Mouse (Mus musculus): ENCODE measurements around the gene Lrrc29. TPM values are rescaled to one million over a fixed set of nuclear protein-coding genes. Genes with fewer than 3 reads are reported as not detected.

Lrrc29 gene
- polyA plus RNA-seq, 1 experiment from 2014 or later: 1.1 TPM

GRCm38 (mm10) chr8:105356681-105357080 lies 30.6 kb upstream of the Lrrc29 start:
- H3K27ac ChIP-seq (ENCODE audit: low read depth, low read length): no peak overlapping the region
- WGBS: 83% methylated on average over 14 of the region's 14 CpGs

DNA sequence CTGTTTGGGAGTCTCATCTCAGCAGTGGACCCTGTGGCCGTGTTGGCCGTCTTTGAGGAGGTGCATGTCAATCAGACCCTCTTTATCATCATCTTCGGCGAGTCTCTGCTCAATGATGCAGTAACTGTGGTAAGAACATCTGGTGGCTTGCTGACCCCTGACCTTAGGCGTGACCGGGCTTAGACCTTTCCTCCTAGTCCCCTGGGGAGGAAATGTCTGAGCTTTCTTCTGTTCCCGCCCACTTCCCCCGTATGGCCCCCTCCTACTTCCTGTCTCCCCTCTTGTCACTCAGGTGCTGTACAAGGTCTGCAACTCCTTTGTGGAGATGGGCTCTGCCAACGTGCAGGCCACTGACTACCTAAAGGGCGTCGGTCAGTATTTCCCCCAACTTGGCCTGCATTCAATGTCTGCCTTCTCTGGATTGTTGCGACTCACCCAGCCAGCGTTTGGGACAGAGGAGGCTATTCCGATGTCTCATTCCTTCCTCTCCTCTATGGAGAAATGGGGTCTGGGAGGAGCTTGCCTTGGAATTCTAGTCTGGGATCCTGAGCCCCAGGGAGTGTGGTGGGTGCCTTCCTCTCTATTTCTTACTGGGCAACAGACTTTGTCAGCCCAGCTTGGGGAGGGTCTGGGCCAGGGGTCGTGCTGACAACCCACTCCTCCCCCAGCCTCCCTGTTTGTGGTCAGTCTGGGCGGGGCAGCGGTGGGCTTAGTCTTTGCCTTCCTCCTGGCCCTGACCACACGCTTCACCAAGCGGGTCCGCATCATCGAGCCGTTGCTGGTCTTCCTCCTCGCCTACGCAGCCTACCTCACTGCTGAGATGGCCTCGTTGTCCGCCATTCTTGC lies 29.3 kb upstream of the Lrrc29 start:
- Histone ChIP-seq H3K9me3 (ENCODE audit: control insufficient read depth, low read length) (no peaks in the 10 kb centered on the region), H3K4me3 (ENCODE audit: low read depth, low read length) (no peak overlapping the region), H3K27me3 (ENCODE audit: control insufficient read depth, insufficient read depth, low read length) (no peaks in the 10 kb centered on the region), H3K4me1 (ENCODE audit: control insufficient read depth, insufficient read depth, low read length) (no peaks in the 10 kb centered on the region), H3K36me3 (ENCODE audit: control insufficient read depth, insufficient read depth, low read length) (0 out of 2 replicates have a peak, but pooled peaks cover 2% of the 10 kb centered on the region), H3K27ac (ENCODE audit: low read depth, low read length) (no peak overlapping the region), H3K4me2 (no peak overlapping the region), H3K9ac (ENCODE audit: low read length) (no peak overlapping the region)
- DNase-seq (ENCODE audit: low spot score, missing footprints) (no peak), ATAC-seq (ENCODE audit: low FRiP score) (no peak)
- WGBS: 59% methylated on average over 26 of the region's 26 CpGs

More at GRCm38 (mm10) chr8:105356681-105357080, 30.6 kb upstream of the Lrrc29 start:
- ATAC-seq (ENCODE audit: low FRiP score) (no peak), DNase-seq (ENCODE audit: low spot score, missing footprints) (no peak)
- Histone ChIP-seq H3K4me3 (ENCODE audit: low read depth, low read length) (no peak overlapping the region), H3K9me3 (ENCODE audit: control insufficient read depth, low read length) (no peaks in the 10 kb centered on the region), H3K4me2 (no peak overlapping the region), H3K36me3 (ENCODE audit: control insufficient read depth, insufficient read depth, low read length) (peaks cover 2% of the 10 kb centered on the region; the same call in 1 of the 2 replicates), H3K27me3 (ENCODE audit: control insufficient read depth, insufficient read depth, low read length) (no peaks in the 10 kb centered on the region), H3K4me1 (ENCODE audit: control insufficient read depth, insufficient read depth, low read length) (no peaks in the 10 kb centered on the region), H3K9ac (ENCODE audit: low read length) (no peak overlapping the region)

DNA sequence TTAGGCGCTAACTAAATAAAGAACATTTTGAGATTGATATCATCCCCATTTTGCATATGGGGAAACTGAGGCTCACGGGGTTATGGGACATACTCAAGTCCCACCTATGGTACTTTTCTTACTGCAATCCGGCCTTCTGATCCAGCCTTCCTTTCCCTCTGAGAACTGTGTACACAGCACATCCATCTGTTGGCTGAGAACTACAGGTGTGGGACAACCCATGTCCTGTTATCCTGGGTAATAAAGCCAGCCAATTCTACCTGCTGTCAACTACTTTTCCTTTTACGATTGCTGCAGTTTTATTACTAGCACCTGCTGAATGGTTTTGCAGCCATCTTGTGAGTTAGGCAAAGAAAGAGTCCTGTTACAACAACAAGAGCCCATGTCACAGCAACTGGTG lies 28.5 kb upstream of the Lrrc29 start:
- Histone ChIP-seq H3K27me3 (ENCODE audit: control insufficient read depth, insufficient read depth, low read length) (no peaks in the 10 kb centered on the region), H3K4me1 (ENCODE audit: control insufficient read depth, insufficient read depth, low read length) (peaks cover 2% of the 10 kb centered on the region; the same call in 1 of the 2 replicates), H3K4me2 (no peak overlapping the region), H3K36me3 (ENCODE audit: control insufficient read depth, insufficient read depth, low read length) (0 out of 2 replicates have a peak, but pooled peaks cover 2% of the 10 kb centered on the region), H3K4me3 (ENCODE audit: low read depth, low read length) (no peak overlapping the region), H3K27ac (ENCODE audit: low read depth, low read length) (no peak overlapping the region), H3K9ac (ENCODE audit: low read length) (no peak overlapping the region), H3K9me3 (ENCODE audit: control insufficient read depth, low read length) (no peaks in the 10 kb centered on the region)
- ATAC-seq (ENCODE audit: low FRiP score): no peak
- WGBS: 88% methylated on average over 4 of the region's 4 CpGs
- DNase-seq (ENCODE audit: low spot score, missing footprints): no peak

DNA sequence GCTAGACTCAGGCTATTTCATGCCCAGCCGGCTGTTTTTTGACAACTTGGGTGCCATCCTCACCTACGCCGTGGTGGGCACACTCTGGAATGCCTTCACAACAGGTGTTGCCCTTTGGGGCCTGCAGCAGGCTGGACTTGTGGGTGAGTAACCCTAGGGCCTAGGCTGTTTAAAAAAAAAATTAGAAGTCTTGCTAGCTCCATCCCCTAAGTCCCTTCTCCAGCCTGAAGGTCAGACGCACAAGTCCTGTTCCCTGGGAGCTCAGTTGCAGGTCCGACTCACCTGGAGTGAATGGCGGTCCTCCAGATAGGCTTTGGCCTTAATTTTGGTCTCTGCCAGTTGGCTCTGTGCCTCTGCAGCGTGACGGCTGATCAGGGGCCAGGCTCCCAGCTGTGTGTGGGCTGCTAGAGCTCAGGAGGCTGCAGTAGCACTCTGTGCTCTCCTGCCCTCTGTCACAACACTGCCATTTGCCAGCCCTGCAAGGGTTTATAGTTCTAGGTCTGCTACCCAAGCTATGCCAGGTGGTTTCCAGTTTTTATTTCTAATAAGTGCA lies 27.6 kb upstream of the Lrrc29 start:
- no peaks in the 10 kb centered on the region for H3K9me3 ChIP-seq (ENCODE audit: control insufficient read depth, low read length)
- DNase-seq (ENCODE audit: low spot score, missing footprints): no peak
- H3K4me1 ChIP-seq (ENCODE audit: control insufficient read depth, insufficient read depth, low read length): peaks cover 2% of the 10 kb centered on the region; the same call in 1 of the 2 replicates
- H3K4me2 ChIP-seq: no peak overlapping the region
- no peak for ATAC-seq (ENCODE audit: low FRiP score)
- 0 out of 2 replicates have a peak, but pooled peaks cover 2% of the 10 kb centered on the region for H3K36me3 ChIP-seq (ENCODE audit: control insufficient read depth, insufficient read depth, low read length)
- H3K9ac ChIP-seq (ENCODE audit: low read length): no peak overlapping the region
- no peaks in the 10 kb centered on the region for H3K27me3 ChIP-seq (ENCODE audit: control insufficient read depth, insufficient read depth, low read length)
- H3K27ac ChIP-seq (ENCODE audit: low read depth, low read length): no peak overlapping the region
- WGBS: 82% methylated on average over 8 of the region's 8 CpGs
- no peak overlapping the region for H3K4me3 ChIP-seq (ENCODE audit: low read depth, low read length)

DNA sequence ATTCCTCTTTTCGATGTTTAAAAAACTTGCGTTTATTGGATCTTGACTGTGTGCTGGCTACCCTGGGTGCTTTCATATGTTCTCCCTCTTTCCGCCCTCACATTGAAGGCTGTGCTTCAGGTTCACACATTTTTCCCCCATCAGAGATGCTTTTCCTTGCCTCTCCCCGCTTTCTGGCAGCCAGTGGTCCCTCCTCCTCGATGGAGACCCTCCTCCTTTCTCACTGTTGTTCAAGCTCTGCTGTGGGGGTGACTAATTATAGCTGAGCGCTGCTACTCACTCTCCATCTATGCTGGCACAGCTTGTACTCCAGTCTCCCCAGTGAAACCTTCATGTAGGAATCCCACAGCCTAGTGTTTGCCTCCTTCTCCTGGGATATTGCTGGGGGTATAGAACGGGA lies 24.1 kb upstream of the Lrrc29 start:
- Histone ChIP-seq H3K9me3 (ENCODE audit: control insufficient read depth, low read length) (no peaks in the 10 kb centered on the region), H3K9ac (ENCODE audit: low read length) (no peak overlapping the region), H3K4me1 (ENCODE audit: control insufficient read depth, insufficient read depth, low read length) (peaks cover 19% of the 10 kb centered on the region), H3K36me3 (ENCODE audit: control insufficient read depth, insufficient read depth, low read length) (0 out of 2 replicates have a peak, but pooled peaks cover 2% of the 10 kb centered on the region), H3K4me3 (ENCODE audit: low read depth, low read length) (no peak overlapping the region), H3K27me3 (ENCODE audit: control insufficient read depth, insufficient read depth, low read length) (no peaks in the 10 kb centered on the region; the same call in 1 of the 2 replicates), H3K27ac (ENCODE audit: low read depth, low read length) (no peak overlapping the region), H3K4me2 (peak overlapping the region; percentile 99; the same call in 1 of the 2 replicates)
- WGBS: 47% methylated on average over 7 of the region's 7 CpGs
- DNase-seq (ENCODE audit: low spot score, missing footprints) (no peak), ATAC-seq (ENCODE audit: low FRiP score) (no peak)

DNA sequence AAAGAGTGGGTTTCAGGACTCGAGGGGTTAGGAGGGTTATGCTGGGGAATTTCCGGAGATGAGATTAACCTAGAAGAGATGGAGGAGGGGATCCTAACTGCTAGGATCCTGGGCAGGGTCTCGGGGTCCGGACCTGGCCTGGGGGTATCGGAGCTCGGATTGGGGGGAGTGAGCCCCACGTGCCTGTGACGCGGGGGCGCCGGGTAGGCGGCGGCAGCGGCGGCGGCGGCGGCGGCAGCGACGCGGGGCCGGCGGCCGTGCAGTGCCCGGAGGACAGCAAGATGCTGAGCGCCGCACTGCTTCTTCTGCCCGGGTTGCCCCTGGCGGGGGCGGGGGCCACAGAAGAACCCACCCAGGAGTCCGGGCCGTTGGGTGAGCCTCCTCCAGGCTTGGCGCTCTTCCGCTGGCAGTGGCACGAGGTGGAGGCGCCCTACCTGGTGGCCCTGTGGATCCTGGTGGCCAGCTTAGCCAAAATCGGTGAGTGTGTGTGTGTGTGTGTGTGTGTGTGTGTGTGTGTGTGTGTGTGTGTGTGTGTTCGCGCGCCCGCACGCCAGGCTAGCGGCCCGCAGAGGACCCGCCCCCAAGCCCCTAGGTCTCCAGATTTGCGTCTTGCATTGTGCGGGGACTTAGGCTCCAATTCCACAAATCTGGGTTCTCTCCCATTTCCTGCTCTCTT lies 23.2 kb upstream of the Lrrc29 start:
- H3K4me1 ChIP-seq (ENCODE audit: control insufficient read depth, insufficient read depth, low read length): peaks cover 19% of the 10 kb centered on the region
- WGBS: 0% methylated on average over 36 of the region's 48 CpGs
- DNase-seq (ENCODE audit: low spot score, missing footprints): peak; percentile 94

DNA sequence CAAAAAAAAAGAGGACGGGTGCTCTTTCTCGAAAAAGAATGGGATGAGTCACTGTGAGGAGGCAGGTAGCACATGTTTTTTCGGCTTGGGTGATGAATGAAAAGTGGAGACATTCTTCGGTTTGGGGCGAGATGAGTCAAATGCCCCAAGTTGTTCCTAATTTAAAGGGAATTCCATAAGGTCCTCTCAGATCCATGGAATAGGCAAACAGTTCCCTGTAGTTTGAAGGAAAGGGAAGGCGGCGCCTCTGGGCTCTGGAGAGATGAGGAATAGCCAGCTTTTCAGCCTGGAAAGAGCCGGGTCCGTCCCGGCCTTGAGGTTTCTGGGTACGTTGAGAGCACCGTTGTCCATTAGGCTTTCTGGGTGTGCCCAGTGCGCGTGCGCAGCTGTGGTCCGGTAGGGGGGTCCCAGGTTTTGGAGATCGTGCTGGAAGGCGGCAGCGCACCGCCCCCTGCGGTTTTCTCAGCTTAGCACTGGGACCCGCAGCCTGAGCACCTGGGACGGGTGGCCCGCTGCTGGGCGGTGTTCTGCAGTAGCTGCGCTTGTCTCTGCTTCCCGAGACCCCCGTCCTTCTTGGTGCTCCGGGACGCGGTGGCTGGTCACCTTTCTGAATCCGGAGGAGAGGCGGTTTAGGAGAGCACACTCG lies 22.5 kb upstream of the Lrrc29 start, which contains the start of gene Slc9a5:
TSS of gene Slc9a5 (plus strand) at position 394 of the 646 bp plus-strand sequence.
- 0 out of 2 replicates have a peak, but pooled peaks cover under 1% of the 10 kb centered on the region for H3K36me3 ChIP-seq (ENCODE audit: control insufficient read depth, insufficient read depth, low read length)
- ATAC-seq (ENCODE audit: low FRiP score) (peak; percentile 38), DNase-seq (ENCODE audit: low spot score, missing footprints) (peak; percentile 97)
- peak within 1 kb of the TSS; percentile 99 for H3K4me2 ChIP-seq
- H3K27ac ChIP-seq (ENCODE audit: low read depth, low read length): peak within 1 kb of the TSS; percentile 47
- peaks cover 19% of the 10 kb centered on the region for H3K4me1 ChIP-seq (ENCODE audit: control insufficient read depth, insufficient read depth, low read length)
- no peaks in the 10 kb centered on the region for H3K9me3 ChIP-seq (ENCODE audit: control insufficient read depth, low read length)
- no peaks in the 10 kb centered on the region; the same call in 1 of the 2 replicates for H3K27me3 ChIP-seq (ENCODE audit: control insufficient read depth, insufficient read depth, low read length)
- peak within 1 kb of the TSS; percentile 78 for H3K9ac ChIP-seq (ENCODE audit: low read length)
- WGBS: under 1% methylated on average over 34 of the region's 34 CpGs
- H3K4me3 ChIP-seq (ENCODE audit: low read depth, low read length): peak within 1 kb of the TSS; percentile 62

More for the DNA sequence above, 23.2 kb upstream of the Lrrc29 start:
- ATAC-seq (ENCODE audit: low FRiP score): peak; percentile 33
- 0 out of 2 replicates have a peak, but pooled peaks cover 2% of the 10 kb centered on the region for H3K36me3 ChIP-seq (ENCODE audit: control insufficient read depth, insufficient read depth, low read length)
- no peaks in the 10 kb centered on the region; the same call in 1 of the 2 replicates for H3K27me3 ChIP-seq (ENCODE audit: control insufficient read depth, insufficient read depth, low read length)
- H3K9ac ChIP-seq (ENCODE audit: low read length): peak overlapping the region; percentile 78
- H3K4me2 ChIP-seq: peak overlapping the region; percentile 99
- peak overlapping the region; percentile 62 for H3K4me3 ChIP-seq (ENCODE audit: low read depth, low read length)
- peak overlapping the region; percentile 47; the same call in 1 of the 2 replicates for H3K27ac ChIP-seq (ENCODE audit: low read depth, low read length)
- no peaks in the 10 kb centered on the region for H3K9me3 ChIP-seq (ENCODE audit: control insufficient read depth, low read length)

- DNase-seq (ENCODE audit: low spot score, missing footprints): peak; percentile 98
- H3K36me3 ChIP-seq (ENCODE audit: control insufficient read depth, insufficient read depth, low read length): no peaks in the 10 kb centered on the region
- no peaks in the 10 kb centered on the region; the same call in 1 of the 2 replicates for H3K27me3 ChIP-seq (ENCODE audit: control insufficient read depth, insufficient read depth, low read length)
- peak within 1 kb of the TSS; percentile 47 for H3K27ac ChIP-seq (ENCODE audit: low read depth, low read length)
- H3K9ac ChIP-seq (ENCODE audit: low read length): peak within 1 kb of the TSS; percentile 78
- peak within 1 kb of the TSS; percentile 62 for H3K4me3 ChIP-seq (ENCODE audit: low read depth, low read length)
- H3K4me1 ChIP-seq (ENCODE audit: control insufficient read depth, insufficient read depth, low read length): peaks cover 19% of the 10 kb centered on the region
- H3K9me3 ChIP-seq (ENCODE audit: control insufficient read depth, low read length): no peaks in the 10 kb centered on the region
- H3K4me2 ChIP-seq: peak within 1 kb of the TSS; percentile 99
- ATAC-seq (ENCODE audit: low FRiP score): peak; percentile 90
- WGBS: under 1% methylated on average over 53 of the region's 53 CpGs
These were observed 21.5 kb upstream of the Lrrc29 start, which contains the start of gene Fhod1 for GRCm38 (mm10) chr8:105347428-105348221. TSS of gene Fhod1 (minus strand) at chr8:105347953.
